Mouse (Mus musculus): Measurements from ENCODE around the gene Dpp4.

Dpp4 gene

DNA sequence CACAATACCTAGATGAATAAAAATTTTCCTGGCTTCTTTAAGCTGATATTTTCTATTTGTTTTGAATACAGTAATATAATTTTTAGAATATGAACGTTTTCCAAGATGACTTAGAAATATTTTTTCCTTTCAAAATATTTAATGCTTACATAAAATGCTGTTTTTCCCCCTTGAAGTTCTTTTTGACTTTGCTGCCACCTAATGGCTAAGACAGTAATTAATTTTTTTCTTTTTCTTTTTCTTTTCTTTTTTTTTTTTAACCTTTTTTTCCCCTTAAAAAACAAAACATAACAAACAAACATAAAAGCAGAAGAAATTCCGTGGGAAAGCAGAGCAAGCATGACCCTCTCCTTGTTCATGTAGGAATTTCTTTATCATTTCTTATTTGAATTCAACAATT is 126.2 kb downstream of the Dpp4 start:
- DNase-seq: no peak

DNA sequence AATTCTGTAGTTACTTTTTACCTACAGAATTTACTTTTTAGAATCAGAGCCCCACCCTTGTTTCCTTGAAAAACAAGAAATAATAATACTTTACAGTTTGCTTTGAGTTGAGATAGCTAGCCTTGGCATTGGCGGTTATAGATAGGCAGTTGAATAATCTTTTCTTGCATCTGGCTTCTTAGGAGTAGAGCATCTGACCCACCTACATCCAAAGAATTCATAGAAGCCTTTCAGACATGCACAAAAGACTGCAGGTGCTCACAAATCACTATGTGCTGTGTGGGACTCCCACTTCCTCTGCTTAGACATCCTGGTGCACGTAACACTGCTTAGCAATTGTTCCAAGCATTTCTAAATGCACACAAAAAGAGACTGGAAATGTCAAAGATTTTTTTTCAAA is 127.0 kb downstream of the Dpp4 start:
- DNase-seq: no peak

Data from kidney, adult 11 months (tissue).